Mouse (Mus musculus) olfactory bulb, adult 2 months (tissue): ENCODE results near the gene Gucy2g.

Experiments
- CTCF ChIP-seq: fragments of 200-500 bp; IDR thresholded peaks from 2 replicates; pipeline ENCODE4 v1.5.1; 2012; ENCODE audit warnings: low read depth, mild to moderate bottlenecking, low read length, moderate library complexity; ENCODE audit not compliant: insufficient read depth
- POLR2A ChIP-seq: fragments of 200-500 bp; IDR thresholded peaks from 2 replicates; pipeline ENCODE4 v1.6.1; 2012; ENCODE audit warnings: mild to moderate bottlenecking, low read depth, low read length, moderate library complexity; ENCODE audit not compliant: insufficient read depth

DNA sequence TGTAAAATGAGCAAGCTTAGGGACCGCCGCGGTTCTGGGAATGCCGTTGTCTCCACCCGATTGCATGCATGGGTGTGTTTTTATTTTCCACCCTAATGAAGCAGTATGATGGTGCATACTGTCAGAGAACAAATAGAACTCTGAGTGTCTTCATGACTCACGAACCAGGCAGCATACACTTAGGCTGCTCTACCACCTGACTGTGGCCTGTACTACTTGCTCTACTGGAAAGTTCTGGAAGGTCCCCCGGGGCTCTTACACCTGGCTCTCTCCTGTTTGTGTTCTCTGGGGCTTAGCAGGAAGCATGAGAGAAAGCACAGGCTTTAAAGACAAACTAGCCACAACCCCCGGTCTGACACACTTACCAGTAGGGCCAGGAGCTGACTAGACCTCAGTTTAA, 21.7 kb downstream of the Gucy2g start:
- TF ChIP-seq POLR2A (no peak), CTCF (no peak)
